Mouse (Mus musculus): Measurements from ENCODE around the gene Tspan7. TPM values are rescaled to one million over a fixed set of nuclear protein-coding genes. Genes with fewer than 3 reads are reported as not detected.
A peak's percentile ranks its signal among the peaks of the same experiment; 100 is the strongest.

The Tspan7 gene
- polyA plus RNA-seq, 1 experiment, result 25.9 TPM

DNA sequence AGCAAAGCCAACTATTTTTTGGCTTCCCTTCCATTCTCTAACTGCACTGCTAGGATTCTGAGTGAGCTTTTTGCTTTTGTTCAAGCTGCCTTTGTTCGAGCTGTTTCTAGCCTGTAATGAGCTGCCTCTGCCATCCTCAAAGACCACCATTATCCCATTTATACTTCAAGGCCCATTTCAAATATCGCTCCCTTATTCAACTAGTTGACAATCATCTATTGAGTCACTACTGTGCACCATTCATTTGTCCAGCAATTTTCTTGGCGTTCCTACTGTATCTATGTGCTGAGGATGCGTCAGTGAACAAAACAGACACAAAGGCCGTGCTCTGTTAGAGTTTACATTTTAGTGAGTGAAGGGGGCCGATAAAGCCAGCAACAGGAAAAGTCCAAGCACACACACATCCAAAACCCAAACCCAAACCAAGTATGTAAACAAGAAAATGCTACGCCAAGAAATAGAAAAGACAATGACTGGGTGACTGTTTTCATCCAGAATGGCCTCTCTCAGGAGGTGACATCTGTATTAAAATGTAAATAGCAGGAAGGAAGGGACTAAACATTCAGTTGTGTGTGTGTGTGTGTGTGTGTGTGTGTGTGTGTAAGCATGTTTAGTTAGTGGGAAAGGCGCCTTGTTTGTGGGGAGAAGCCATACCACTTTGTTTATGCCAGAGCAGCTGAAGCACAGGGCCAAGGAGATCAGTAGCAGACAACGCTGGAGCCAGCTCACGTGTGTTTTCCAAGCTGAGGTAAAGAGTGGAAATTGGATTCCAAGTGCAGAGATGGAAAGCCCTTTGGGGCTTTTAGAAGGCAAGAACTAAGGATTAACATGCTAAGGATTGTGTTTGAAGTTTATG lies 5.7 kb upstream of the Tspan7 start:
- Histone ChIP-seq H3K4me3 (ENCODE audit: extremely low read depth, insufficient read depth, insufficient read length) (no peak overlapping the region), H3K36me3 (ENCODE audit: control insufficient read depth, insufficient read depth, low read length) (no peaks in the 10 kb centered on the region), H3K27ac (ENCODE audit: insufficient read depth, low read length) (no peak overlapping the region), H3K4me1 (ENCODE audit: control insufficient read depth, insufficient read depth, insufficient read length) (no peaks in the 10 kb centered on the region), H3K27me3 (ENCODE audit: control insufficient read depth, insufficient read depth, low read length) (no peaks in the 10 kb centered on the region)
- 86% methylated on average over 10 of the region's 10 CpGs for WGBS
- no peak for TF ChIP-seq CTCF (IDR thresholded peaks at IDR 0.05; ENCODE audit: extremely low read depth, insufficient read depth, insufficient read length, insufficient replicate concordance)
- TF ChIP-seq POLR2A (IDR thresholded peaks at IDR 0.05; ENCODE audit: low read depth, low read length), result no peak
- no peak for DNase-seq (ENCODE audit: low read depth in 1 of 2, low spot score in 2 of 2)

DNA sequence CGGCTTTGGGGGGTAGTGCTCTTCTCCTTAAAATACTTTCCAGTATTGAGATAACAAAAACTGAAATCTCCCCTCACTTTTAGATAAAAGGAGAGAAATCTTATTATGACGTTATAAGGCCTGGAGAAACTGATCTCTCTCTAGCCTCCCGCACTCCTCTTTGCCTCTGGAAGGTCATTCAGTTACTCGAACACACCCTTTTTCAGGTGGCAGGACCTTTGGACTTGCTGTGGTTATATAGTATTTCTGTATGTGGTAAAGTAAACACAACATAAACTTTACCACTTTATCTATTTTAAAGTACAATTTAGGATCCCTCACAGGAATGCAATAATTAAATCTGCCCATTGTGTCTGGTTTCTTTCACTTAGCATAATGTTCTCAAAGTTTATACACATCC lies 5.0 kb upstream of the Tspan7 start:
- TF ChIP-seq POLR2A (IDR thresholded peaks at IDR 0.05; ENCODE audit: low read depth, low read length) (no peak), CTCF (IDR thresholded peaks at IDR 0.05; ENCODE audit: extremely low read depth, insufficient read depth, insufficient read length, insufficient replicate concordance) (no peak)
- no peak overlapping the region for H3K27ac ChIP-seq (ENCODE audit: insufficient read depth, low read length)
- H3K4me3 ChIP-seq (ENCODE audit: extremely low read depth, insufficient read depth, insufficient read length), result no peak overlapping the region
- no peaks in the 10 kb centered on the region for H3K27me3 ChIP-seq (ENCODE audit: control insufficient read depth, insufficient read depth, low read length)
- DNase-seq (ENCODE audit: low read depth in 1 of 2, low spot score in 2 of 2), result no peak
- no peaks in the 10 kb centered on the region for H3K36me3 ChIP-seq (ENCODE audit: control insufficient read depth, insufficient read depth, low read length)
- 91% methylated on average over 4 of the region's 4 CpGs for WGBS
- H3K4me1 ChIP-seq (ENCODE audit: control insufficient read depth, insufficient read depth, insufficient read length), result no peaks in the 10 kb centered on the region

DNA sequence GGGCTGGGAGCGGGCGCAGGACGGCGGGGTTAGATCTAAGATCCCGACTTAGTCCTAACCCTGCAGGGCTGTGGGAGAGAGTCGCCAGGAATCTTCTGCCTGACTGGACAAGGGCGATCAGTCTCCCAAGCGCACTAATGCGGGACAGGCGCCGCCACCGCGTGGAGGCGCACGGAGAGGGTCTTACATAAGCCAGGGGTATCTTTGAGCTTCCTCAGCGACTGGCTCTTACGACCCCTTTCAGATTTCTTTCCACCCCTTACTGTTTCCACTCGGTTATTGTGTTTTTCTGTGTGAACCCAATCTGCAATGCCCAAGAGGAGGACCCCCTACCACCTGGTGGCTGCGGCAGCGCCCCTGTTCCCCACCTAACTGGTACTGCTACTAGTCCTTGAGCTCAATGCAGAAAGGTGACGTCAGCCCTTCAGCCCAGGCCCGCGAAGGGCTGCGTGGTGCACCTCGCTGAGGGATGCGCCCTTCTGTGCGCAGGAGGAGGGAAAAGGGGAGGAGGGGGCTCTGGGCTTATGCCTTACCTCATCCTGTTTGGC lies 780 bp downstream of the Tspan7 start:
- Histone ChIP-seq H3K27ac (ENCODE audit: insufficient read depth, low read length) (no peak overlapping the region; the same call in 1 of the 2 replicates), H3K4me1 (ENCODE audit: control insufficient read depth, insufficient read depth, insufficient read length) (no peaks in the 10 kb centered on the region), H3K4me3 (ENCODE audit: extremely low read depth, insufficient read depth, insufficient read length) (peak overlapping the region; percentile 9; the same call in 1 of the 2 replicates), H3K36me3 (ENCODE audit: control insufficient read depth, insufficient read depth, low read length) (no peaks in the 10 kb centered on the region), H3K27me3 (ENCODE audit: control insufficient read depth, insufficient read depth, low read length) (no peaks in the 10 kb centered on the region)
- 20% methylated on average over 27 of the region's 27 CpGs for WGBS
- DNase-seq (ENCODE audit: low read depth in 1 of 2, low spot score in 2 of 2), result no peak
- TF ChIP-seq CTCF (IDR thresholded peaks at IDR 0.05; ENCODE audit: extremely low read depth, insufficient read depth, insufficient read length, insufficient replicate concordance) (no peak), POLR2A (IDR thresholded peaks at IDR 0.05; ENCODE audit: low read depth, low read length) (no peak)

DNA sequence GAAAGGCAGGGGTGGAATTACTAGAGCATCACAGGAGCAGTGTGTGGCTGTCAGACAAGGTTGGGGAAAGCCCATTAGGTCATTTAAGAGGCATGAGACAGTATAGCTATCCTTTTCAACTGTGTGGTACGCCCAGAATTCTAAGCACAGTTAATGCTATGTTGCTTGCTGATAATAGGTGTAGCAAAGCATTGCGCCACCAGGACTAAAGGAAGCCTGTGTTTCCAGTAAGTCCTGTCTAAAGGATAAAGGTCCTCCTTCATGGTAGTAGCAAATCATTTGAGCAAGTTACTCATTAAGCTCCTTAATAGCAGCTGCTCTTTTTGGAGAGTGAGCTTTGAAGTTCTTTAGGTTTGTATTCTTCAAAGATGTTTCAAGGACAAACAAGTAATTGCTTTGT lies 13.6 kb downstream of the Tspan7 start:
- no peaks in the 10 kb centered on the region for H3K36me3 ChIP-seq (ENCODE audit: control insufficient read depth, insufficient read depth, low read length)
- 84% methylated on average over 2 of the region's 2 CpGs for WGBS
- no peak overlapping the region for H3K27ac ChIP-seq (ENCODE audit: insufficient read depth, low read length)
- no peak for DNase-seq (ENCODE audit: low read depth in 1 of 2, low spot score in 2 of 2)
- no peak overlapping the region for H3K4me3 ChIP-seq (ENCODE audit: extremely low read depth, insufficient read depth, insufficient read length)
- TF ChIP-seq POLR2A (IDR thresholded peaks at IDR 0.05; ENCODE audit: low read depth, low read length) (no peak), CTCF (IDR thresholded peaks at IDR 0.05; ENCODE audit: extremely low read depth, insufficient read depth, insufficient read length, insufficient replicate concordance) (no peak)
- H3K4me1 ChIP-seq (ENCODE audit: control insufficient read depth, insufficient read depth, insufficient read length), result no peaks in the 10 kb centered on the region
- no peaks in the 10 kb centered on the region for H3K27me3 ChIP-seq (ENCODE audit: control insufficient read depth, insufficient read depth, low read length)

DNA sequence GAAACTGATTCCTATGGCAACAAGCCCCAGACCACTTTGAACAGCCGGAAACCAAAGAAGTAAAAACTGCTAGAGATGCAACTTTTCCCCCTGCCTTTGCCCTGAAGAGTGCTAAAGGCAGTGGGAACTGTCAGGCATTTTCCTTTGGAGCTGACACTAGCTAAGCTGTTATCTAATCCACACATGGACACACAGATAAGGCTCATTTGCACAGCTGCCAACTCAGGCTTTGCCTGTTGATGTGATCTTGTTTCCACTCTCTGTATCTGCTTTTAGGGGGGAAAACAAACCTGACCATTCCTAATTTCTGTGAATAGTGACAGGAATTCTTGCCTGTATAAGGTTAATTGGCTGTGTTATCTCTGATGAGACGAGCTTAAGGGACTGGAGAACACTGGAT lies 17.7 kb downstream of the Tspan7 start:
- WGBS, result 88% methylated on average over 2 of the region's 2 CpGs
- Histone ChIP-seq H3K27ac (ENCODE audit: insufficient read depth, low read length) (no peak overlapping the region), H3K4me1 (ENCODE audit: control insufficient read depth, insufficient read depth, insufficient read length) (no peaks in the 10 kb centered on the region), H3K36me3 (ENCODE audit: control insufficient read depth, insufficient read depth, low read length) (no peaks in the 10 kb centered on the region), H3K27me3 (ENCODE audit: control insufficient read depth, insufficient read depth, low read length) (no peaks in the 10 kb centered on the region), H3K4me3 (ENCODE audit: extremely low read depth, insufficient read depth, insufficient read length) (no peak overlapping the region)
- TF ChIP-seq POLR2A (IDR thresholded peaks at IDR 0.05; ENCODE audit: low read depth, low read length) (no peak), CTCF (IDR thresholded peaks at IDR 0.05; ENCODE audit: extremely low read depth, insufficient read depth, insufficient read length, insufficient replicate concordance) (no peak)
- no peak for DNase-seq (ENCODE audit: low read depth in 1 of 2, low spot score in 2 of 2)

DNA sequence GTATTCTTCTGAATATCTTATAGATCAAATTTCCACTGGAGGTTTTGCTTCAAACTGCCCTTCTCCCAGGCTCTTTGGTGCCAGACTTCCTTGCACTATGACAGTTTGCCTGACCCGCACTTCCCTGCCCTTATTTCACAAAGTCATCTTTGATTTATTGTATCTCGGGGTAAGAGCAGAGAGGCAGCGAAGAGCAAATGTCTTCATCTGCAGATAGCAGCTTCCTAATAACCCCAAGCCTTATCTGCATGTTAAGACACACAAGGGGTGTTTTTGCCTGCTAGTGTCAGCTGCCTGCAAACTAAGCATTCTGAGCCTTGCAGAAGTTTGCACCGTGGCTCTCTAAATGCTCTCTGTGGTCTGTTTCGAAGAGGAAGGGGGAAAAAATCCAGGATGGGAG lies 29.5 kb downstream of the Tspan7 start:
- TF ChIP-seq CTCF (IDR thresholded peaks at IDR 0.05; ENCODE audit: extremely low read depth, insufficient read depth, insufficient read length, insufficient replicate concordance) (no peak), POLR2A (IDR thresholded peaks at IDR 0.05; ENCODE audit: low read depth, low read length) (no peak)
- Histone ChIP-seq H3K27ac (ENCODE audit: insufficient read depth, low read length) (no peak overlapping the region), H3K4me3 (ENCODE audit: extremely low read depth, insufficient read depth, insufficient read length) (no peak overlapping the region), H3K27me3 (ENCODE audit: control insufficient read depth, insufficient read depth, low read length) (no peaks in the 10 kb centered on the region), H3K36me3 (ENCODE audit: control insufficient read depth, insufficient read depth, low read length) (no peaks in the 10 kb centered on the region), H3K4me1 (ENCODE audit: control insufficient read depth, insufficient read depth, insufficient read length) (no peaks in the 10 kb centered on the region)
- WGBS, result 70% methylated on average over 5 of the region's 5 CpGs
- no peak for DNase-seq (ENCODE audit: low read depth in 1 of 2, low spot score in 2 of 2)

DNA sequence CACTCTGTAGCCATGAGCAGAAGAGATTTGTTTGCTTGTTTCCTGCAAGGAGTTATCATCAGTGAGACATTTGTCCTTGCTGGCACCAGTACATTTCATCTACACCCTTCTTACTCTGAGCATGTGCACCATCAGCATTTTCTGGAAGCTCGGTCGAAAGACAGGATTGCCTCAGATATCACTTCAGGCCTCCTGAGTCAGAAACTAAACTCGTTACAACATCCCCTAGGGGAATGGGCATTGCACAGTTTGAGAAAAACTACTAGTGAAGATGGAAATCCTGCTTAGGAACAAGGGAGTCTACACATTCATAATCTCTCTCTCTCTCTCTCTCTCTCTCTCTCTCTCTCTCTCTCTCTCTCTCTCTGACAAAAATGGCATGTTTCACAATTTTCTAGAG lies 30.0 kb downstream of the Tspan7 start:
- no peak for TF ChIP-seq CTCF (IDR thresholded peaks at IDR 0.05; ENCODE audit: extremely low read depth, insufficient read depth, insufficient read length, insufficient replicate concordance)
- TF ChIP-seq POLR2A (IDR thresholded peaks at IDR 0.05; ENCODE audit: low read depth, low read length), result no peak
- no peak for DNase-seq (ENCODE audit: low read depth in 1 of 2, low spot score in 2 of 2)
- Histone ChIP-seq H3K36me3 (ENCODE audit: control insufficient read depth, insufficient read depth, low read length) (no peaks in the 10 kb centered on the region), H3K4me1 (ENCODE audit: control insufficient read depth, insufficient read depth, insufficient read length) (no peaks in the 10 kb centered on the region), H3K27me3 (ENCODE audit: control insufficient read depth, insufficient read depth, low read length) (no peaks in the 10 kb centered on the region), H3K27ac (ENCODE audit: insufficient read depth, low read length) (no peak overlapping the region), H3K4me3 (ENCODE audit: extremely low read depth, insufficient read depth, insufficient read length) (no peak overlapping the region)
- 84% methylated on average over 3 of the region's 3 CpGs for WGBS
